Mouse (Mus musculus): ENCODE data around the gene Ddx39. TPM values are rescaled to one million over a fixed set of nuclear protein-coding genes. Genes with fewer than 3 reads are reported as not detected.

Gene Ddx39
- total and polyA plus RNA-seq, 3 experiments = 272 to 304 (median 279) TPM

- H3K27ac ChIP-seq (ENCODE audit: control insufficient read depth, low read depth, low read length) = no peak overlapping the region
- peaks cover 37% of the 10 kb centered on the region for H3K79me2 ChIP-seq (ENCODE audit: control insufficient read depth, insufficient read depth, low read length, poor library complexity)
- H3K9me3 ChIP-seq (replicated peaks; ENCODE audit: insufficient read depth, low read length) = no peaks in the 10 kb centered on the region
- H3K4me1 ChIP-seq (ENCODE audit: control insufficient read depth in 1 of 2, insufficient read depth in 2 of 2, low read length in 2 of 2) = peaks cover 8 to 43% of the 10 kb centered on the region in 2 experiments
- no peak for DNase-seq (ENCODE audit: low read depth, low spot score)
- peak overlapping the region; percentile 90 to 98 for H3K4me3 ChIP-seq (ENCODE audit: control insufficient read depth in 1 of 2, insufficient read depth in 1 of 2, low read depth in 2 of 2, low read length in 2 of 2)
- TF ChIP-seq ZNF384 (IDR thresholded peaks at IDR 0.05; ENCODE audit: low read depth, low read length) (no peak), MAX (IDR thresholded peaks at IDR 0.05; ENCODE audit: low read length) (no peak), MYC (IDR thresholded peaks at IDR 0.05; ENCODE audit: low read depth, low read length) (no peak), GABPA (IDR thresholded peaks at IDR 0.05; ENCODE audit: low read depth, low read length) (no peak), ZC3H11A (IDR thresholded peaks at IDR 0.05; ENCODE audit: low read depth, low read length) (no peak), EP300 (IDR thresholded peaks at IDR 0.05; ENCODE audit: low read depth in 1 of 2, low read length in 2 of 2) (no peak), SMC3 (IDR thresholded peaks at IDR 0.05; ENCODE audit: low read depth, low read length) (no peak), POLR2AphosphoS5 (IDR thresholded peaks at IDR 0.05; ENCODE audit: borderline replicate concordance, low read depth, low read length) (no peak), TCF12 (IDR thresholded peaks at IDR 0.05; ENCODE audit: low read depth, low read length) (no peak), SIN3A (IDR thresholded peaks at IDR 0.05; ENCODE audit: low read length) (no peak), NRF1 (IDR thresholded peaks at IDR 0.05; ENCODE audit: insufficient read depth, low read depth, low read length, poor library complexity, severe bottlenecking) (no peak)
- H3K9ac ChIP-seq (ENCODE audit: control insufficient read depth, low read depth, low read length, poor library complexity, severe bottlenecking) = peak overlapping the region; percentile 94
- H3K36me3 ChIP-seq (ENCODE audit: control insufficient read depth in 1 of 2, insufficient read depth in 2 of 2, low read length in 2 of 2) = peaks cover 0 to 19% of the 10 kb centered on the region in 2 experiments; a peak in 2 of 4 replicates
- no peaks in the 10 kb centered on the region for H3K27me3 ChIP-seq (ENCODE audit: control insufficient read depth in 1 of 2, insufficient read depth in 2 of 2, low read length in 2 of 2)
These were observed 17.4 kb upstream of the Ddx39 start for GRCm38 (mm10) chr8:83697374-83698220.

- peak; percentile 88 for DNase-seq (ENCODE audit: low read depth, low spot score)
- H3K27ac ChIP-seq (ENCODE audit: control insufficient read depth, low read depth, low read length) = peak overlapping the region; percentile 62
- TF ChIP-seq NRF1 (IDR thresholded peaks at IDR 0.05; ENCODE audit: insufficient read depth, low read depth, low read length, poor library complexity, severe bottlenecking) = no peak
- TF ChIP-seq KAT2A (conservative IDR thresholded peaks at IDR 0.05; ENCODE audit: low read depth, low read length) = no peak; the same call in 1 of the 2 replicates
- no peak for TF ChIP-seq GABPA (IDR thresholded peaks at IDR 0.05; ENCODE audit: low read depth, low read length)
- no peak for TF ChIP-seq MAFK (IDR thresholded peaks at IDR 0.05; ENCODE audit: borderline replicate concordance, low read depth, low read length)
- no peak for TF ChIP-seq TAL1 (IDR thresholded peaks at IDR 0.05; ENCODE audit: low read length)
- TF ChIP-seq POLR2A (IDR thresholded peaks at IDR 0.05; ENCODE audit: control insufficient read depth in 1 of 2, insufficient read depth in 1 of 2, low read depth in 1 of 2, low read length in 2 of 2, poor library complexity in 1 of 2) = no peak
- TF ChIP-seq MEF2A (IDR thresholded peaks at IDR 0.05; ENCODE audit: extremely low read depth, insufficient replicate concordance, low read depth, low read length, poor library complexity, severe bottlenecking) = no peak
- TF ChIP-seq SIN3A (IDR thresholded peaks at IDR 0.05; ENCODE audit: low read length) = peak; percentile 92
- peak; percentile 73 for TF ChIP-seq ELF1 (IDR thresholded peaks at IDR 0.05; ENCODE audit: low read depth, low read length)
- no peak for TF ChIP-seq TBP (IDR thresholded peaks at IDR 0.05; ENCODE audit: low read depth, low read length)
- peak; percentile 17; the same call in 1 of the 2 replicates for TF ChIP-seq TCF12 (IDR thresholded peaks at IDR 0.05; ENCODE audit: low read depth, low read length)
- TF ChIP-seq SMC3 (IDR thresholded peaks at IDR 0.05; ENCODE audit: low read depth, low read length) = no peak
- TF ChIP-seq HCFC1 (IDR thresholded peaks at IDR 0.05; ENCODE audit: low read depth, low read length) = peak; percentile 60; the same call in 1 of the 2 replicates
- no peak for TF ChIP-seq NELFE (IDR thresholded peaks at IDR 0.05; ENCODE audit: low read depth, low read length)
- TF ChIP-seq GATA1 (IDR thresholded peaks at IDR 0.05; ENCODE audit: low read depth, low read length) = no peak
- TF ChIP-seq RCOR1 (IDR thresholded peaks at IDR 0.05; ENCODE audit: low read depth, low read length) = no peak
- no peak for TF ChIP-seq CHD2 (IDR thresholded peaks at IDR 0.05; ENCODE audit: low read length)
- peak; percentile 81 for TF ChIP-seq MXI1 (IDR thresholded peaks at IDR 0.05; ENCODE audit: low read depth, low read length)
- TF ChIP-seq USF1 (IDR thresholded peaks at IDR 0.05; ENCODE audit: low read depth, low read length) = no peak
- no peak for TF ChIP-seq CHD1 (IDR thresholded peaks at IDR 0.05; ENCODE audit: low read depth, low read length)
- no peak for TF ChIP-seq UBTF (IDR thresholded peaks at IDR 0.05; ENCODE audit: borderline replicate concordance, insufficient read depth, low read depth, low read length)
- TF ChIP-seq MYB (IDR thresholded peaks at IDR 0.05; ENCODE audit: low read depth, low read length) = no peak
- no peak for TF ChIP-seq E2F4 (IDR thresholded peaks at IDR 0.05; ENCODE audit: borderline replicate concordance, low read depth, low read length)
- TF ChIP-seq ZNF384 (IDR thresholded peaks at IDR 0.05; ENCODE audit: low read depth, low read length) = no peak
These were observed 16.7 kb upstream of the Ddx39 start for GRCm38 (mm10) chr8:83698291-83698660.

More at GRCm38 (mm10) chr8:83698291-83698660, 16.7 kb upstream of the Ddx39 start:
- no peaks in the 10 kb centered on the region for H3K9me3 ChIP-seq (replicated peaks; ENCODE audit: insufficient read depth, low read length)
- peaks cover 30% of the 10 kb centered on the region for H3K79me2 ChIP-seq (ENCODE audit: control insufficient read depth, insufficient read depth, low read length, poor library complexity)
- no peaks in the 10 kb centered on the region for H3K27me3 ChIP-seq (ENCODE audit: control insufficient read depth in 1 of 2, insufficient read depth in 2 of 2, low read length in 2 of 2)
- H3K4me3 ChIP-seq (ENCODE audit: control insufficient read depth in 1 of 2, insufficient read depth in 1 of 2, low read depth in 2 of 2, low read length in 2 of 2) = peak overlapping the region; percentile 90 to 98
- H3K36me3 ChIP-seq (ENCODE audit: control insufficient read depth in 1 of 2, insufficient read depth in 2 of 2, low read length in 2 of 2) = peaks cover 0 to 16% of the 10 kb centered on the region in 2 experiments; a peak in 2 of 4 replicates
- H3K4me1 ChIP-seq (ENCODE audit: control insufficient read depth in 1 of 2, insufficient read depth in 2 of 2, low read length in 2 of 2) = peaks cover 8 to 40% of the 10 kb centered on the region in 2 experiments
- H3K9ac ChIP-seq (ENCODE audit: control insufficient read depth, low read depth, low read length, poor library complexity, severe bottlenecking) = peak overlapping the region; percentile 94
